Mouse (Mus musculus) ES-E14 (cell line): ENCODE measurements around the gene Pkn3. TPM values are rescaled to one million over a fixed set of nuclear protein-coding genes. Genes with fewer than 3 reads are reported as not detected.

Experiments
- DNase-seq: peaks from one replicate; pipeline ENCODE4 v3.0.0-alpha.2; 2013; ENCODE audit warnings: low read depth, low spot score
- H3K27ac ChIP-seq: 2 replicates; pipeline ENCODE4 v1.5.1; 2012; ENCODE audit warnings: low read depth, mild to moderate bottlenecking, low read length, moderate library complexity, mixed read lengths; ENCODE audit not compliant: poor library complexity, insufficient read depth, severe bottlenecking
- H3K36me3 ChIP-seq: 2 replicates; pipeline ENCODE4 v1.6.1; 2012; ENCODE audit warnings: mild to moderate bottlenecking, low read length, moderate library complexity, mixed read lengths; ENCODE audit not compliant: control insufficient read depth, poor library complexity, insufficient read depth, severe bottlenecking
- H3K4me1 ChIP-seq, 2 experiments: fragments of 150-350 bp in 1 of 2; sonication (generic) in 1 of 2; 2 replicates each; pipeline ENCODE4 v1.6.1; 2012; ENCODE audit warnings: low read length in 2 of 2, mild to moderate bottlenecking in 1 of 2, mixed read lengths in 1 of 2; ENCODE audit not compliant: control insufficient read depth in 2 of 2, insufficient read depth in 2 of 2, poor library complexity in 1 of 2
- H3K4me3 ChIP-seq, 2 experiments: fragments of 150-350 bp in 1 of 2; sonication (generic) in 1 of 2; 2 replicates each; pipeline ENCODE4 v1.5.1; 2012; ENCODE audit warnings: low read length in 2 of 2, low read depth in 1 of 2, mild to moderate bottlenecking in 1 of 2, mixed read lengths in 1 of 2; ENCODE audit not compliant: insufficient read depth in 1 of 2, poor library complexity in 1 of 2, severe bottlenecking in 1 of 2
- H3K9ac ChIP-seq: 2 replicates; pipeline ENCODE4 v1.6.1; 2012; ENCODE audit warnings: low read depth, mild to moderate bottlenecking, low read length, mixed read lengths; ENCODE audit not compliant: poor library complexity, insufficient read depth, severe bottlenecking
- H3K9me3 ChIP-seq: fragments of 150-350 bp; sonication (generic); 2 replicates; pipeline ENCODE4 v1.6.1; 2012; ENCODE audit warnings: low read depth, mild to moderate bottlenecking, low read length; ENCODE audit not compliant: control insufficient read depth, insufficient read depth
- CHD2 ChIP-seq: IDR thresholded peaks from 2 replicates; pipeline ENCODE4 v1.6.1; 2014; ENCODE audit warnings: mild to moderate bottlenecking, low read depth, low read length, inconsistent platforms
- HCFC1 ChIP-seq: IDR thresholded peaks from 2 replicates; pipeline ENCODE4 v1.6.1; 2012; ENCODE audit warnings: low read length, inconsistent platforms, borderline replicate concordance; ENCODE audit not compliant: insufficient read depth
- MAFK ChIP-seq: IDR thresholded peaks from 2 replicates; pipeline ENCODE4 v1.6.1; 2014; ENCODE audit warnings: mild to moderate bottlenecking, low read depth, low read length, inconsistent platforms; ENCODE audit not compliant: insufficient read depth
- ZC3H11A ChIP-seq: IDR thresholded peaks from 2 replicates; pipeline ENCODE4 v1.6.1; 2012; ENCODE audit warnings: low read depth, mild to moderate bottlenecking, inconsistent platforms, low read length, borderline replicate concordance
- ZNF384 ChIP-seq: IDR thresholded peaks from 2 replicates; pipeline ENCODE4 v1.6.1; 2012; ENCODE audit warnings: low read depth, low read length, inconsistent platforms
- in situ Hi-C, 2 experiments: fragments of 600-800 bp; cut with MboI; formaldehyde crosslinking; loops; one replicate each; pipeline ENCODE4 v1.15.1; 2025; ENCODE audit warnings: low sequenced_read_pairs in 2 of 2, inconsistent platforms in 1 of 2; ENCODE audit not compliant: unreplicated experiment in 2 of 2
- total RNA-seq: library from RNA; depleted of rRNA; stranded (reverse); fragments of 300-350 nt; gene quantifications from 2 replicates; pipeline ENCODE4 v1.2.3, GENCODE M21; 2012; rRNA removed

The Pkn3 gene
- total RNA-seq, result 19.1 and 24.3 TPM in 2 replicates

DNA sequence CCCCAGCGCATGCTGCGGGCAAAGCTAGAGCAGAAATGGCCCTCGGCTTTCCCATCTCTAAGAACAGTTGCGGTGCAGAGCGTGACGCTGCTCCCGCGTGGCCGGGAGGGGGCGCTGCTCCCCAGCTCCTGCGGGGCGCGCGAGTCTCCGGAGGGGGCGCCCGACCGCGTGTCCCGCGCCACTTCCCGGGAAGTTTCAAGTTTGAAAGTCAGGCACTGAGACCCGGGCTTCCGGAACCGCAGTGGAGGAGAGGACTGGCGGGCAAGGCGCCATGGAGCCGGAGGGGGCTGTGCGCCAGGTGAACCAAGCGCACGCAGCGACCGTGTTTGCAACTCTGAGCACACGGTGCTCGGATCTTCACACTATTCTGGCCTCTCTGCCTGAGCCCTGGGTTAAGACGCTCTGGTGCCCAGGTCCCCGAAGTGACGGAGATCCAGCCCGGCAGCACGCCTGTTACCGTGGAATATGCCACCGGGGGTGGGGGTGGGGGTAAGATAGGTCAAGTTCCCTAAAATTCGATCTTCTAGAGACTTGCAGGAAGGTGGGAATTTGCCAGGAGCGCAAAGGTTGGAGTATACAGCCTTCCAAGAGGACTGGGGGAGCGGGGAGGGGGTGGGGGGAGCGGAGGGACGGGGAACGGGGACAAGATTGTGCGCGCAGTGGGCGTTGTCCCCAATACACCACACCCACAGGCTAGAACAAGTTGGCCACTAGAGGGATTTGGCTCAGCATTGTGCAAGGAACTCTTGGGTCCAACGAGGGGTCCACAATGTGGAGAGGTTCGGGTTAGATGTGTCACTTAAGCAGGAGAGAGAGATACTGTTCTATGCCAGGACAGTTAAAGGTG lies at the start of gene Pkn3:
TSS of gene Pkn3 (plus strand) at position 183 of the 847 bp plus-strand sequence.
- no peak for DNase-seq
- Histone ChIP-seq H3K9ac (peak within 1 kb of the TSS; percentile 81), H3K27ac (peak within 1 kb of the TSS; percentile 72), H3K36me3 (peaks cover 2% of the 10 kb centered on the region; the same call in 1 of the 2 replicates), H3K9me3 (no peaks in the 10 kb centered on the region), H3K4me1 (peaks cover 0 to 10% of the 10 kb centered on the region in 2 experiments; a peak in 2 of 4 replicates), H3K4me3 (peak within 1 kb of the TSS; percentile 70 to 78)
- in situ Hi-C loops, result no loop called here
- TF ChIP-seq MAFK (no peak), HCFC1 (peak; percentile 69; the same call in 1 of the 2 replicates), ZNF384 (peak; percentile 74)

DNA sequence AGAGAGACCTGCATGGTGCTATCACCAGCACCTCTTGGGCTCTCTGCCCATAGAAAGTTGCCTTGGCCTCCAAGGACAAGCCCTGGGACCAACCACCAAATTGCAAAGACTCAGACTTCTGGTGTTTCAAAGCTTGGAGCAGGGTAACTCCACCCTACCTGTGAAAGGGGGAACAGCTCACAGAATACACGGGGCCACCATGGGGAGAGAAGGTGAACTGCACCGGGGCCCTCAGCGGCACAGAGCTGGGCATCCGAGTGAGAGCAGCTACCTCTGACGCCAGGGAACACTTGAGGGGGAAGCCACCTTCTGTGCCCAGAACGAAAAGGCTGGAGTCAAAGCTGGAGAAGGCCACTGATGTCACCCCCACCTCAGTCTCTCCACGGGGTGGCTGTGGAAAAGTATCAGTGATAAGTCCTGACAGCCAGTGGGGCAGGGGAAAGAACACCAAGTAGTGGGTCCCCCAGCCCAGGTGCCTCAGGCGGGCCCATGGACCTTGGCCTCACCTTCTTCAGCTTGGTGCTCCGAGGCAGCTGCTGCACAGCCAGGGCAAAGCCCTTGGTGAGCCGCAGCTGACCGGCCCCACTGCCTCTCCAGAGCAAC lies 45.1 kb upstream of the Pkn3 start:
- TF ChIP-seq ZNF384, result no peak
- no peak for TF ChIP-seq CHD2
- no peak for TF ChIP-seq ZC3H11A
- no peak for TF ChIP-seq MAFK
- TF ChIP-seq HCFC1, result no peak
- H3K27ac ChIP-seq, result no peak overlapping the region
- H3K9me3 ChIP-seq, result no peaks in the 10 kb centered on the region
- H3K4me1 ChIP-seq, result peaks cover 0 to 3% of the 10 kb centered on the region in 2 experiments; a peak in 1 of 4 replicates
- peak; percentile 46 for DNase-seq
- no peak overlapping the region for H3K9ac ChIP-seq
- H3K4me3 ChIP-seq, result no peak overlapping the region
- H3K36me3 ChIP-seq, result peaks cover 41% of the 10 kb centered on the region
- in situ Hi-C loops, result no loop called here

DNA sequence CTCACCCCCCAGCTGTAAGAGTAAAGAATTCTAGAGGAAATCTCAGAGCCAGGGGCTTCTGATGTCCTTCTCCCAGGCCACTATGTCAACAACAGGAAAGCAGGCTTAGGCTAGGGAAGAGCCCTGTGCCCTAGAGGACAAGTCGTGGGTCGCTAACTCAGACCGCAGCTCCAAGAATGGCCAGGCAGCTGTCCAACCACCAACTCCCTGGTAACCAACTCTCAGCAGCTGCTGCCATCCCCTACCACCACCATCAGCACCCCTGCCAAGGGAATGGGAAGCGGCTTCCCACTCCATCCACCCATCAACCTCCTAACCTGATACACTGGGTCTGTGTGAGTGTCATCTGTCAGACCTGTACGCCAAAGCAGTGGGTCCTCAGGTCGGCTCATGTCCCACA lies 44.5 kb upstream of the Pkn3 start:
- TF ChIP-seq ZC3H11A (no peak), MAFK (no peak)
- H3K9me3 ChIP-seq, result no peaks in the 10 kb centered on the region
- H3K4me1 ChIP-seq, result peaks cover 0 to 3% of the 10 kb centered on the region in 2 experiments; a peak in 1 of 4 replicates
- H3K36me3 ChIP-seq, result peaks cover 39% of the 10 kb centered on the region
- H3K4me3 ChIP-seq, result no peak overlapping the region
- in situ Hi-C loops, result no loop called here
- no peak overlapping the region; the same call in 1 of the 2 replicates for H3K27ac ChIP-seq
- H3K9ac ChIP-seq, result no peak overlapping the region
- no peak for DNase-seq

DNA sequence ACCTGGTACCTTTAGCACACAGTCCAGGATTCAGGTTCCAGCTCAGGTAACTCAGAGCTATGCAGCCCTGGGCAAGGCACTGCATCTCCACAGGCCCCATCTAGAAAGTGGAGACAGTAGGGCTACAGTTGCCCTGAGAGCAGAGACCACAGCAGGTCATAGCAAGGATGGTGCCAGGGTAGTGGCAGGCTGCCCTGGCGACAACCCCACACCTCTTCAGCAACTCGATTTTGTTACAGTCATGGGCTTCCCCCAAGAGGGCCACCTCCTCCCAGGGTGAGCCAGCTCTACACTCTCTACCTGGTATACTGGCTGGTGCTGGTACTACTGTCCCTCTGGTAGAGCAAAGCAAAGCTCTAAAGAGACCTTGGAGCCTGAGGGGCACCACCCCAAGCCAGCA lies 39.7 kb upstream of the Pkn3 start:
- in situ Hi-C loops, result no loop called here
- Histone ChIP-seq H3K27ac (no peak overlapping the region), H3K9ac (no peak overlapping the region), H3K4me1 (peaks cover 0 to 3% of the 10 kb centered on the region in 2 experiments; a peak in 2 of 4 replicates), H3K36me3 (peaks cover 4% of the 10 kb centered on the region; the same call in 1 of the 2 replicates), H3K9me3 (no peaks in the 10 kb centered on the region), H3K4me3 (no peak overlapping the region)
- TF ChIP-seq ZC3H11A, result no peak
- DNase-seq, result no peak

DNA sequence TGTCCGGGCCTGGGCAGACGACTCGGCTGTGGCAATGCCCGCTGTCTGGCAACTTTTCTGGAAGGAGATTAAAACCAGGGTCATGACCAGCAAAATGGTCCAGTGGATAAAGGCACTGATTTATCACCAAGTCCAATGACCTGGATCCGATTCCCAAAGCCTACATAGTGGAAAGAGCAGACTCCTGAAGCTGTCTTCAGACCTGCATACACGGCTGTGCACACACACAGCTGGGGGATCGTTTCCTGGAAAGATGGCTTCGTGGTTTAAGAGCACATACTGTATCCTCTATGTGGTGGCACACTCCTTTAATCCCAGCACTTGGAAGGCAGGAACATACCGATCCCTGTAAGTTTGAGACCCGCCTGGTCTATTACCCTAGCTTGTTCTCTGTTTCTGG lies 39.1 kb upstream of the Pkn3 start:
- peaks cover 0 to 7% of the 10 kb centered on the region in 2 experiments; a peak in 2 of 4 replicates for H3K4me1 ChIP-seq
- no peak for TF ChIP-seq HCFC1
- no peak for TF ChIP-seq CHD2
- TF ChIP-seq ZNF384, result no peak
- no peak for TF ChIP-seq ZC3H11A
- no peak for TF ChIP-seq MAFK
- no peak overlapping the region for H3K4me3 ChIP-seq
- no peak overlapping the region for H3K9ac ChIP-seq
- H3K9me3 ChIP-seq, result no peaks in the 10 kb centered on the region
- no peak overlapping the region for H3K27ac ChIP-seq
- peaks cover 4% of the 10 kb centered on the region; the same call in 1 of the 2 replicates for H3K36me3 ChIP-seq
- no peak for DNase-seq
- in situ Hi-C loops, result no loop called here
